Mouse (Mus musculus) CH12.LX (cell line): ENCODE measurements around the gene Ttc16. TPM values are rescaled to one million over a fixed set of nuclear protein-coding genes. Genes with fewer than 3 reads are reported as not detected.

Experiments used
- DNase-seq: peaks from one replicate; pipeline ENCODE4 v3.0.0-alpha.2; 2013; ENCODE audit errors: extremely low read depth
- H3K27ac ChIP-seq: 2 replicates; pipeline ENCODE4 v1.5.1; 2012; ENCODE audit warnings: low read depth, mild to moderate bottlenecking, control low read depth, moderate library complexity; ENCODE audit not compliant: insufficient read depth
- H3K27me3 ChIP-seq: replicated peaks from 2 replicates; pipeline ENCODE3; 2012; ENCODE audit warnings: inconsistent platforms
- H3K36me3 ChIP-seq, 2 experiments: replicated peaks in 1 of 2; 2 replicates each; pipeline versions ENCODE3 to v1.6.1; 2012; ENCODE audit warnings: inconsistent platforms in 1 of 2, low read length in 1 of 2, mild to moderate bottlenecking in 1 of 2, mixed read lengths in 1 of 2, moderate library complexity in 1 of 2; ENCODE audit not compliant: control insufficient read depth in 1 of 2, insufficient read depth in 1 of 2
- H3K4me1 ChIP-seq, 2 experiments: 2 replicates each; pipeline ENCODE4 v1.6.1; 2012; ENCODE audit warnings: inconsistent platforms in 1 of 2, moderate library complexity in 1 of 2; ENCODE audit not compliant: insufficient read depth in 2 of 2, control insufficient read depth in 1 of 2
- H3K4me2 ChIP-seq: 2 replicates; pipeline ENCODE4 v1.6.1; 2012; ENCODE audit warnings: low read depth, mild to moderate bottlenecking, control low read depth; ENCODE audit not compliant: poor library complexity, insufficient read depth, severe bottlenecking
- H3K4me3 ChIP-seq, 3 experiments: fragments of 150-350 bp in 1 of 3; sonication (generic) in 1 of 3; replicated peaks in 1 of 3; 2 replicates each; pipeline versions ENCODE3 to v1.5.1; 2011 to 2012; ENCODE audit warnings: low read depth in 2 of 3, low read length in 2 of 3, mild to moderate bottlenecking in 2 of 3, moderate library complexity in 2 of 3, control low read depth in 1 of 3, improper control_type of control experiment in 1 of 3, inconsistent platforms in 1 of 3, mixed read lengths in 1 of 3; ENCODE audit not compliant: poor library complexity in 1 of 3
- H3K79me2 ChIP-seq: replicated peaks from 2 replicates; pipeline ENCODE4 v1.6.1; 2012; ENCODE audit warnings: mild to moderate bottlenecking, moderate library complexity; ENCODE audit not compliant: control insufficient read depth, poor library complexity, insufficient read depth, severe bottlenecking; ENCODE audit errors: extremely low read depth
- H3K9ac ChIP-seq: 2 replicates; pipeline ENCODE4 v1.6.1; 2012; ENCODE audit warnings: low read depth, mild to moderate bottlenecking, control low read depth, moderate library complexity; ENCODE audit not compliant: insufficient read depth
- H3K9me3 ChIP-seq: replicated peaks from 2 replicates; pipeline ENCODE3; 2012; ENCODE audit warnings: low read length, inconsistent platforms, mixed read lengths
- BHLHE40 ChIP-seq: IDR thresholded peaks from 2 replicates; pipeline ENCODE4 v1.6.1; 2011; ENCODE audit warnings: mild to moderate bottlenecking, low read depth, low read length, improper control_type of control experiment
- CHD1 ChIP-seq: IDR thresholded peaks from 2 replicates; pipeline ENCODE4 v1.6.1; 2012; ENCODE audit warnings: low read depth, low read length, improper control_type of control experiment, inconsistent platforms
- CTCF ChIP-seq, 2 experiments: IDR thresholded peaks in 1 of 2; conservative IDR thresholded peaks in 1 of 2; 2 replicates each; pipeline ENCODE4 v1.5.1; 2011 to 2012; ENCODE audit warnings: low read depth in 2 of 2, low read length in 2 of 2, improper control_type of control experiment in 1 of 2, inconsistent platforms in 1 of 2, mild to moderate bottlenecking in 1 of 2, moderate library complexity in 1 of 2
- E2F4 ChIP-seq: IDR thresholded peaks from 2 replicates; pipeline ENCODE4 v1.6.1; 2011; ENCODE audit warnings: low read depth, low read length, improper control_type of control experiment; ENCODE audit not compliant: insufficient replicate concordance
- ELF1 ChIP-seq: IDR thresholded peaks from 2 replicates; pipeline ENCODE4 v1.6.1; 2014; ENCODE audit warnings: low read depth, mild to moderate bottlenecking, inconsistent platforms, low read length, improper control_type of control experiment
- ETS1 ChIP-seq: conservative IDR thresholded peaks from 2 replicates; pipeline ENCODE4 v1.6.1; 2012; ENCODE audit warnings: low read depth, mild to moderate bottlenecking, inconsistent platforms, low read length, improper control_type of control experiment, moderate library complexity
- HCFC1 ChIP-seq: IDR thresholded peaks from 2 replicates; pipeline ENCODE4 v1.6.1; 2012; ENCODE audit warnings: low read depth, mild to moderate bottlenecking, inconsistent platforms, low read length, improper control_type of control experiment
- JUN ChIP-seq: IDR thresholded peaks from 2 replicates; pipeline ENCODE4 v1.6.1; 2011; ENCODE audit warnings: low read depth, mild to moderate bottlenecking, low read length, improper control_type of control experiment, moderate library complexity; ENCODE audit not compliant: insufficient read depth
- JUND ChIP-seq: conservative IDR thresholded peaks from 2 replicates; pipeline ENCODE4 v1.6.1; 2011; ENCODE audit warnings: low read depth, low read length, improper control_type of control experiment
- MAFK ChIP-seq: IDR thresholded peaks from 2 replicates; pipeline ENCODE4 v1.6.1; 2011; ENCODE audit warnings: low read length, improper control_type of control experiment; ENCODE audit not compliant: insufficient replicate concordance
- MEF2A ChIP-seq: IDR thresholded peaks from 2 replicates; pipeline ENCODE4 v1.6.1; 2014; ENCODE audit warnings: low read depth, mild to moderate bottlenecking, inconsistent platforms, low read length, improper control_type of control experiment, borderline replicate concordance
- MXI1 ChIP-seq: IDR thresholded peaks from 2 replicates; pipeline ENCODE4 v1.6.1; 2011; ENCODE audit warnings: mild to moderate bottlenecking, low read depth, low read length, improper control_type of control experiment
- NELFE ChIP-seq: IDR thresholded peaks from 2 replicates; pipeline ENCODE4 v1.6.1; 2011; ENCODE audit warnings: low read depth, low read length, improper control_type of control experiment
- NRF1 ChIP-seq: IDR thresholded peaks from 2 replicates; pipeline ENCODE4 v1.6.1; 2014; ENCODE audit warnings: low read depth, mild to moderate bottlenecking, inconsistent platforms, low read length, improper control_type of control experiment, moderate library complexity
- PAX5 ChIP-seq: IDR thresholded peaks from 2 replicates; pipeline ENCODE4 v1.6.1; 2012; ENCODE audit warnings: low read length, inconsistent platforms, mixed read lengths
- POLR2A ChIP-seq: IDR thresholded peaks from 2 replicates; pipeline ENCODE4 v1.6.1; 2011; ENCODE audit warnings: low read depth, mild to moderate bottlenecking, improper control_type of control experiment, low read length
- RAD21 ChIP-seq: IDR thresholded peaks from 2 replicates; pipeline ENCODE4 v1.6.1; 2011; ENCODE audit warnings: low read depth, mild to moderate bottlenecking, low read length, improper control_type of control experiment, moderate library complexity
- RCOR1 ChIP-seq: conservative IDR thresholded peaks from 2 replicates; pipeline ENCODE4 v1.6.1; 2012; ENCODE audit warnings: low read depth, mild to moderate bottlenecking, inconsistent platforms, low read length, improper control_type of control experiment
- SIN3A ChIP-seq: IDR thresholded peaks from 2 replicates; pipeline ENCODE4 v1.6.1; 2012; ENCODE audit warnings: low read length, improper control_type of control experiment, inconsistent platforms
- SMC3 ChIP-seq: IDR thresholded peaks from 2 replicates; pipeline ENCODE4 v1.6.1; 2011; ENCODE audit warnings: low read depth, low read length, improper control_type of control experiment
- TBP ChIP-seq: conservative IDR thresholded peaks from 2 replicates; pipeline ENCODE4 v1.6.1; 2011; ENCODE audit warnings: low read depth, low read length, improper control_type of control experiment
- TCF12 ChIP-seq: IDR thresholded peaks from 2 replicates; pipeline ENCODE4 v1.6.1; 2014; ENCODE audit warnings: low read depth, mild to moderate bottlenecking, inconsistent platforms, low read length, improper control_type of control experiment
- UBTF ChIP-seq: IDR thresholded peaks from 2 replicates; pipeline ENCODE4 v1.6.1; 2012; ENCODE audit warnings: low read depth, mild to moderate bottlenecking, inconsistent platforms, low read length, improper control_type of control experiment, moderate library complexity
- USF1 ChIP-seq: IDR thresholded peaks from 2 replicates; pipeline ENCODE4 v1.6.1; 2014; ENCODE audit warnings: low read depth, mild to moderate bottlenecking, inconsistent platforms, low read length, improper control_type of control experiment
- USF2 ChIP-seq: conservative IDR thresholded peaks from 2 replicates; pipeline ENCODE4 v1.6.1; 2011; ENCODE audit warnings: low read depth, low read length, improper control_type of control experiment
- ZC3H11A ChIP-seq: IDR thresholded peaks from 2 replicates; pipeline ENCODE4 v1.6.1; 2012; ENCODE audit warnings: low read depth, mild to moderate bottlenecking, inconsistent platforms, low read length, improper control_type of control experiment
- dilution Hi-C: fragments of 300-500 bp; cut with MboI; formaldehyde crosslinking; loops from 2 replicates; pipeline ENCODE4 v1.14.3; 2020; ENCODE audit warnings: low sequenced_read_pairs; ENCODE audit not compliant: extremely low pct_unique_long_range_greater_than_20kb, extremely low pct_ligation_motif_present
- in situ Hi-C: fragments of 300-500 bp; cut with MboI; formaldehyde crosslinking; loops from 3 replicates; pipeline ENCODE4 v1.14.3; 2019; ENCODE audit warnings: low sequenced_read_pairs, low pct_ligation_motif_present, low pct_unique_long_range_greater_than_20kb, mixed read lengths
- polyA plus RNA-seq: library from polyadenylated mRNA; unstranded; fragments of >175 nt; gene quantifications from 2 replicates; pipeline ENCODE4 v1.2.1, GENCODE M21; 2012; ENCODE audit warnings: low read depth; ENCODE audit not compliant: insufficient read length
- total RNA-seq, 2 experiments: library from RNA; depleted of rRNA; stranded (reverse); fragments of 300-350 nt in 1 of 2; fragments of >200 nt in 1 of 2; gene quantifications; 2 replicates each; pipeline ENCODE4 v1.2.3; 2012 to 2014

Gene Ttc16
- total and polyA plus RNA-seq, 3 experiments: 0.11 to 0.81 (median 0.24) TPM

DNA sequence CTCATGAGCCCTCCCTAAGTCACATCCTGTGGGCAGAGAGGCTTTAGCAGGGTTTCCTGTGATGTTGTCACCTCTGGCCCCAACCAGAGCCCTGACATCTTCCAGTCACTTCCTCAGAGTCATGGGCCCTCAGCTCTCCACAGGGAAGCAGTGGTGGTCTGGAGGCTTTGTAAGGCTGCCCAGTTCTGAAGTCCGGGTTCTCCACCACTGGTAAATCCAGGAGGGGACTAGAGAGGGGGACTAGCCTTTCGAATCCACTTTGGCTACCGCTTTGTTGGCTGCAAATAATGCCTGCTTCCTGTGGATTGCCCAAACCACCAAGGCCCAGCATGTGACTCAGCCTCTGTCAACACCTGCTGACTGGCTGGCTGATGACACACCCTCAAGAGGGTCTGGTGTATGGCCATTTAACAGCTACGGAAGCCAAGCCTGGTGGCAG is 60.4 kb downstream of the Ttc16 start (continued):
- TF ChIP-seq NELFE: 0 out of 2 replicates have a peak, but pooled peaks have one; percentile 46
- TF ChIP-seq SIN3A: peak; percentile 81
- TF ChIP-seq MAFK: no peak
- no peak for TF ChIP-seq CTCF (conservative IDR thresholded peaks at IDR 0.05 in 1 of 2, IDR thresholded peaks at IDR 0.05 in 1 of 2; ENCODE audit: low read depth in 2 of 2, low read length in 2 of 2)
- peak; percentile 48; the same call in 1 of the 2 replicates for TF ChIP-seq HCFC1
- TF ChIP-seq USF1: peak; percentile 65
- TF ChIP-seq SMC3: peak; percentile 10
- no peak for TF ChIP-seq CHD1
- TF ChIP-seq ZC3H11A: no peak
- no peak for TF ChIP-seq UBTF

DNA sequence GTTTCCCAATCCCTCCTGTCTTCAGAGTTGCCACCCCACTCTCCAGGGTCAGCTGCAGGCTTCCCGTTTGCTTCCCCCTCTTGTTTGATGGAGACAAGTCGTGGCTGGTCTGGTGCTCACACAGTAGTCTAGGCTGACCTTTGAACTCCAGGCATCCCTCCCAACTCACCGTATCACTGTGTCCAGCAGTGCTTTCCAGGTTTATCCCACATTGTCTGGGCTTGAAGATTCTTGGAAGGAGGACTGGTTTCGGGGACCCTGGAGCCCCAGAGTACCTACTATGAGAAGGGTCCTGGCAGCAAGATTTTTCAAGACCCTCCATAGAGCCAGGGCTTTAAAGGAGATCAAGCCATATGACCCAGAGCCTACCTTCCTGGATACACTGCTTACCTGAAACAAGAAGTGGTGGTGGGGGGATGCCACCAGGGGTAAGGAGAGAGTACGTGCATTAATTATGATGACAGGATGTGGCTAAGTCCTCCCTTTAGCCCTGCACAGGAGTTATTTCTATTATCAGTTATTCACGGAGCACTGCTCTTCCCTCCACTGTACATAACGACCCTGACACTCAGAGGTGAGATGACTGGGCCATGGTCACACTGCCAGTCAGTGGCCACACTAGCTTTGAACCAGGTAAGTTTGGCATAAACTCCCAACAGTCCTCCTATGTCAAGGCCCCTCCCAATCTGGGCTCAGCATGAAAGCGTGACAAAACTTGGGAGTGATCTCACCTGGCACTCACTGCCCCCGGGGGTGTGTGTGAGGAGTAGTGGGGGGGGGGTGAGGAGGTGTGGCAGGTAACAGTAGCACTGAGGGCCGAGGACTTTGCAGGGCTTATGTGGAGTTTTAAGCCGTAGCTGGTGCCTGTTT is 61.1 kb downstream of the Ttc16 start:
- H3K9ac ChIP-seq: peak overlapping the region; percentile 47
- no peak overlapping the region for H3K4me3 ChIP-seq
- H3K4me2 ChIP-seq: peak overlapping the region; percentile 50

DNA sequence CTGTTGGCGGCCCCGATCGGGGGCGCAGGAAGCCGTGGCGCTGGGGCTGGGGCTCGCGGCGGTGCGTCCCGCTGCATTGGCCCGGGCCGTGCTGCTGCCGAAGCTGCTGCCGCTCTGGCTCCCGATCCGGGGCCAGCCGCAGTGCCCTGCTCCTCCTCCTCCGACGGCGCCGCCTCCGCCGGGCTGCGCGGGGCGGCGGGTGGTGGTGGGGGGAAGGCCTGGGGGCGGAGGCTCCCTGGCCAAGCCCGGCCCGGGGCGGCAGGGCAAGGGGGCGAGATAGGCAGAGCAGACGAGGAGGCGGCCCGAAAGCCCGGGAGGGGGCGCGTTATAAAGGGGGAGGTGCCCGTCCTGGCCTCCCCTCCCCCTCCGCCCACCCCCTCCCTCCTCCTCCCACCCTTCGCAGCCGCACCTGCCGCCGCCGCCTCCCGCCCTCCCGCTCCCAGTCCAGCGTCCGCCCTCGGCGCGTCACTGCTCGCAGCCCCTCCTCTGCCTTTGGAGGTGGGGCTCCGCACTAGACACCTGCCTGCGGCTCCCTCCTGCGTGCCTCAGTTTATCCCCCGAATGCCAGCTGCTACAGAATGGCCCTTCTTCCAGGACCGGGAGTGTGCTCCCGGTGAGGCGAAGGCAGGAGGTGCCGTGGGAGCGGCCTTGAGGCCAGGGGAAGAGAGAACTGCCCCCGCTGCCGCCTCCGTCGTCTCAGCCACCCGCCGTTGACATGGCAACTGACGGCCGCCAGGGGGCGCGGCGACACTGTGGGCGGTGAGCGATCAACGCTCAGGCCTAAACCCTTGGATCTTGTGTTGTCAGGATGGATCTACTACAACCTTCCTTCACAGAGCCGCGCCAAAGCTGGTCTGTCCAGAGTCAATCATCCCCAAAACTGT is 62.3 kb downstream of the Ttc16 start, which contains the start of gene Cdk9:
Gene Cdk9, minus strand, starts transcription at position 143 of the 884 bp plus-strand sequence.
- dilution Hi-C loops (no loop called here), in situ Hi-C loops (loop anchor here (5.0 kb wide), 1 partner anchor 44 kb away; the partner anchor contains the start of gene Tor2a)
- no peaks in the 10 kb centered on the region for H3K27me3 ChIP-seq
- peak within 1 kb of the TSS; percentile 81 for H3K4me2 ChIP-seq
- peaks cover 21 to 33% of the 10 kb centered on the region in 2 experiments for H3K36me3 ChIP-seq
- peaks cover 6% of the 10 kb centered on the region for H3K9me3 ChIP-seq
- DNase-seq: peak; percentile 83
- H3K9ac ChIP-seq: peak within 1 kb of the TSS; percentile 82
- peak within 1 kb of the TSS; percentile 80 for H3K27ac ChIP-seq
- peak within 1 kb of the TSS; percentile 82 to 87 (median 84) for H3K4me3 ChIP-seq
- H3K4me1 ChIP-seq: peaks cover 27 to 56% of the 10 kb centered on the region in 2 experiments
- peaks cover 42% of the 10 kb centered on the region for H3K79me2 ChIP-seq
- TF ChIP-seq POLR2A: peak; percentile 35; the same call in 1 of the 2 replicates
- no peak for TF ChIP-seq PAX5
- peak; percentile 71 for TF ChIP-seq SIN3A
- TF ChIP-seq ELF1: peak; percentile 46; the same call in 1 of the 2 replicates
- TF ChIP-seq MEF2A: peak; percentile 13; the same call in 1 of the 2 replicates
- TF ChIP-seq CTCF (conservative IDR thresholded peaks at IDR 0.05 in 1 of 2, IDR thresholded peaks at IDR 0.05 in 1 of 2; ENCODE audit: low read depth in 2 of 2, low read length in 2 of 2): peak; percentile 76 to 98; a peak in 3 of 4 replicates
- TF ChIP-seq MXI1: peak; percentile 38
- TF ChIP-seq ETS1: no peak; the same call in 1 of the 2 replicates
- TF ChIP-seq NRF1: no peak
- no peak for TF ChIP-seq JUN
- peak; percentile 56; the same call in 1 of the 2 replicates for TF ChIP-seq TCF12
- TF ChIP-seq ZC3H11A: peak; percentile 81
- peak; percentile 90 for TF ChIP-seq RAD21
- TF ChIP-seq JUND: no peak
- TF ChIP-seq USF2: no peak
- TF ChIP-seq BHLHE40: no peak; the same call in 1 of the 2 replicates

More for the DNA sequence above, 61.1 kb downstream of the Ttc16 start:
- Histone ChIP-seq H3K36me3 (peaks cover 10 to 21% of the 10 kb centered on the region in 2 experiments), H3K27me3 (no peaks in the 10 kb centered on the region), H3K4me1 (peaks cover 36 to 59% of the 10 kb centered on the region in 2 experiments), H3K9me3 (peaks cover 6% of the 10 kb centered on the region), H3K27ac (peak overlapping the region; percentile 80), H3K79me2 (peaks cover 30% of the 10 kb centered on the region)
- DNase-seq: no peak
- dilution Hi-C loops (no loop called here), in situ Hi-C loops (loop anchor here (5.0 kb wide), 1 partner anchor 43 kb away; the partner anchor contains the start of gene Tor2a)
- TF ChIP-seq RCOR1 (no peak), TBP (no peak), TCF12 (no peak), ZC3H11A (no peak), SIN3A (peak; percentile 7; the same call in 1 of the 2 replicates), E2F4 (no peak)
